Mouse (Mus musculus) ES-E14 (cell line): ENCODE results near the gene Pdzd2.

Experiments used
- CHD2 ChIP-seq: IDR thresholded peaks from 2 replicates; pipeline ENCODE4 v1.6.1; 2014; ENCODE audit warnings: mild to moderate bottlenecking, low read depth, low read length, inconsistent platforms
- HCFC1 ChIP-seq: IDR thresholded peaks from 2 replicates; pipeline ENCODE4 v1.6.1; 2012; ENCODE audit warnings: low read length, inconsistent platforms, borderline replicate concordance; ENCODE audit not compliant: insufficient read depth
- ZC3H11A ChIP-seq: IDR thresholded peaks from 2 replicates; pipeline ENCODE4 v1.6.1; 2012; ENCODE audit warnings: low read depth, mild to moderate bottlenecking, inconsistent platforms, low read length, borderline replicate concordance
- ZNF384 ChIP-seq: IDR thresholded peaks from 2 replicates; pipeline ENCODE4 v1.6.1; 2012; ENCODE audit warnings: low read depth, low read length, inconsistent platforms

DNA sequence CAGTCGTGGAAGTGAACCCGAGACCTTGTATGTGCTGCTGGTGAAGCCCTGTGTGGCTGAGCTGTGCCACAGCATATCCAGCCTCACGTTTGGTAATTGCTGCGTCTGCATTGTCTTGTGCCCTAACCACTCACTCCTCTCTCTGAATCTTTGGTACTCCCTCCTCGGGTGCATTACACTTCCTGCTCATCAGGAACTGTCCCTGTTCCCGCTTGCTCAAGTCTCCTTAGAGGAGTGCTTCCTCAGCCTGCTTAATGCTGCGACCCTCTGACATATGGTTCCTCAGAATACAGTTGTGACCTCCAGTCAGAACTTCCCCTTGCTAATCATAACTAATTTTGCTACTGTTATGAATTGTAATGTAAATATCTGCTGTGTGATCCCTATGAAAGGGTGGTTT, 383.8 kb downstream of the Pdzd2 start:
- no peak for TF ChIP-seq CHD2
- TF ChIP-seq HCFC1 = no peak
- no peak for TF ChIP-seq ZC3H11A
- TF ChIP-seq ZNF384 = no peak
